ENCODE assay signal across 14 mouse cellular contexts in the genomic region with DNA sequence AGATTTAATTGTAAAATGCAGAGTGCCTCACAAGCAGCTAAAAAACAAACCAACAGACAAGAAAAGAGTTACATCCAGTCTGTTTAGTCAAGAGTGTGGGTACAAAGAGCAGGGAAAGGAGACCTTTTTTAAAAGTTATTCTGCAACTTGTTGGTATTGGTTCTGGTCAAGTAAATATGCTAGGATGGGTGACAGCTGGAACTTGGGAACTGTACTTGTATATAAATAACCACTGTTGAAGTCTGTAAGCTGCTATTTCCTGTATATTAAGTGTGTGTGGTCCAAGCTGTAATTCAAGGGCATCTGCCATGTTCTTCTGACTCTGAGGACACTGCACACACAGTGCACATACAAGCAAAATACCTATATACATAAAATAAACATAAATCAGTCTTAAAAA. TPM values are rescaled to one million over a fixed set of nuclear protein-coding genes. Genes with fewer than 3 reads are reported as not detected.
"Had no signal": no experiment of that assay in that cellular context is flagged by ENCODE, and none has a peak within 500 bp of the region (broad histone marks: within the 10 kb centered on the region; RNA-seq: fewer than 3 reads in every experiment).

No protein-coding gene starts in this region.

- H3K4me3 ChIP-seq: hindbrain, embryonic 13.5 days; limb, embryonic 15.5 days; midbrain, embryonic 12.5 days had no signal

- H3K27ac ChIP-seq: hindbrain, embryonic 13.5 days; hindbrain, postnatal 0 days; limb, embryonic 15.5 days; liver, embryonic 14.5 days; midbrain, embryonic 12.5 days had no signal

- H3K9me3 ChIP-seq: hindbrain, embryonic 13.5 days; limb, embryonic 15.5 days; midbrain, embryonic 12.5 days had no signal

- DNase-seq: kidney, adult 11 months; layer of hippocampus, adult 9-11 months; layer of hippocampus, postnatal 36 days; lung, adult 18-20 months; right cerebral cortex, postnatal 14 days; thymus, adult 18-20 months had no signal

- ATAC-seq: hindbrain, postnatal 0 days; midbrain, embryonic 16.5 days had no signal

- H3K9ac ChIP-seq: hindbrain, embryonic 13.5 days; limb, embryonic 15.5 days; liver, embryonic 14.5 days; midbrain, embryonic 12.5 days had no signal

- H3K4me2 ChIP-seq: hindbrain, embryonic 13.5 days; limb, embryonic 15.5 days; midbrain, embryonic 12.5 days had no signal

- H3K4me1 ChIP-seq: hindbrain, embryonic 13.5 days; limb, embryonic 15.5 days; midbrain, embryonic 12.5 days had no signal

- H3K27me3 ChIP-seq: hindbrain, embryonic 13.5 days; limb, embryonic 15.5 days; midbrain, embryonic 12.5 days had no signal

RNA-seq across cellular contexts. Expression of gene Ankrd45, which starts 27.9 kb away (rescaled TPM):
- polyA plus RNA-seq: spleen, adult 2 months had no signal

RNA-seq across cellular contexts. Expression of gene Tex50, which starts 44.5 kb away (rescaled TPM):
- polyA plus RNA-seq: limb, embryonic 11.5 days; limb, embryonic 15.5 days; liver, embryonic 14.5 days; spleen, adult 2 months had no signal
